In genomic region chr6:124493886-124494285, GRCm38 (mm10) we compare ENCODE assay signal across 13 mouse cellular contexts. TPM values are rescaled to one million over a fixed set of nuclear protein-coding genes. Genes with fewer than 3 reads are reported as not detected.
A peak's percentile ranks its signal among the peaks of the same experiment; 100 is the strongest.
DNase-seq lines count a peak whose midpoint lies in the region; ATAC-seq lines count a peak whose summit lies in the region.
"Had no signal": no experiment of that assay in that cellular context is flagged by ENCODE, and none has a peak within 500 bp of the region (broad histone marks: within the 10 kb centered on the region; RNA-seq: fewer than 3 reads in every experiment).

No protein-coding gene starts in this region.

- H3K27me3 ChIP-seq in kidney, embryonic 14.5 days (ENCODE audit: control insufficient read depth, insufficient read depth, low read length): no peaks in the 10 kb centered on the region
- no peaks in the 10 kb centered on the region for H3K27me3 ChIP-seq in liver, embryonic 11.5 days (replicated peaks; ENCODE audit: control insufficient read depth, insufficient read depth, low read length)
- H3K27me3 ChIP-seq: limb, embryonic 13.5 days; midbrain, embryonic 15.5 days had no signal

- ATAC-seq in kidney, embryonic 14.5 days (ENCODE audit: low FRiP score, low TSS enrichment): peak; percentile 33; the same call in 1 of the 2 replicates
- ATAC-seq in liver, embryonic 11.5 days (replicated peaks; ENCODE audit: low FRiP score): peak; percentile 53
- ATAC-seq: inflammation-experienced regulatory T-cells, adult 6 months had no signal

- no peaks in the 10 kb centered on the region for H3K36me3 ChIP-seq in kidney, embryonic 14.5 days (ENCODE audit: control insufficient read depth, insufficient read depth, low read length)
- no peaks in the 10 kb centered on the region for H3K36me3 ChIP-seq in liver, embryonic 11.5 days (ENCODE audit: control insufficient read depth, insufficient read depth, low read length)
- H3K36me3 ChIP-seq: G1E; limb, embryonic 13.5 days; midbrain, embryonic 15.5 days had no signal

- no peak overlapping the region; the same call in 1 of the 2 replicates for H3K27ac ChIP-seq in kidney, embryonic 14.5 days (ENCODE audit: low read depth, low read length)
- peak overlapping the region; percentile 14 for H3K27ac ChIP-seq in liver, embryonic 11.5 days (ENCODE audit: low read depth, low read length)
- H3K27ac ChIP-seq: limb, embryonic 13.5 days; midbrain, embryonic 15.5 days had no signal

- H3K9ac ChIP-seq in kidney, embryonic 14.5 days (ENCODE audit: low read depth, low read length): no peak overlapping the region
- no peak overlapping the region; the same call in 1 of the 2 replicates for H3K9ac ChIP-seq in liver, embryonic 11.5 days (ENCODE audit: low read depth, low read length)
- H3K9ac ChIP-seq: limb, embryonic 13.5 days; midbrain, embryonic 15.5 days had no signal

- DNase-seq in kidney, postnatal 25 days: no peak
- DNase-seq in NIH3T3 (ENCODE audit: low read depth): peak; percentile 28
- DNase-seq in adrenal gland, postnatal 36 days: peak; percentile 26 to 47
- peak; percentile 36 for DNase-seq in liver, embryonic 11.5 days (ENCODE audit: low spot score)
- DNase-seq in natural killer cell, adult 2 months (ENCODE audit: low spot score in 2 of 2): no peak
- DNase-seq in cerebellum, adult 9-11 months: no peak
- DNase-seq: cerebellum, postnatal 36 days had no signal

- no peaks in the 10 kb centered on the region for H3K4me1 ChIP-seq in kidney, embryonic 14.5 days (ENCODE audit: control insufficient read depth, insufficient read depth, low read length)
- H3K4me1 ChIP-seq in liver, embryonic 11.5 days (replicated peaks; ENCODE audit: control insufficient read depth, insufficient read depth, low read length): peaks cover 9% of the 10 kb centered on the region
- H3K4me1 ChIP-seq: limb, embryonic 13.5 days; midbrain, embryonic 15.5 days had no signal

- H3K4me2 ChIP-seq in kidney, embryonic 14.5 days (replicated peaks; ENCODE audit: low read depth, low read length): no peak overlapping the region
- H3K4me2 ChIP-seq in liver, embryonic 11.5 days: 0 out of 2 replicates have a peak overlapping the region, but pooled peaks have one; percentile 5
- H3K4me2 ChIP-seq: limb, embryonic 13.5 days; midbrain, embryonic 15.5 days had no signal

- peaks cover 4% of the 10 kb centered on the region; the same call in 1 of the 2 replicates for H3K9me3 ChIP-seq in kidney, embryonic 14.5 days (ENCODE audit: control insufficient read depth, low read length)
- no peaks in the 10 kb centered on the region for H3K9me3 ChIP-seq in liver, embryonic 11.5 days (ENCODE audit: control insufficient read depth, low read length)
- H3K9me3 ChIP-seq: G1E; limb, embryonic 13.5 days; midbrain, embryonic 15.5 days had no signal

- WGBS in kidney, embryonic 14.5 days: 69% methylated on average over 5 of the region's 5 CpGs
- 60% methylated on average over 5 of the region's 5 CpGs for WGBS in liver, embryonic 11.5 days

- no peak overlapping the region for H3K4me3 ChIP-seq in kidney, embryonic 14.5 days (ENCODE audit: low read length)
- no peak overlapping the region for H3K4me3 ChIP-seq in liver, embryonic 11.5 days (ENCODE audit: low read depth, low read length)
- H3K4me3 ChIP-seq: erythroblast, embryonic 14.5 days; limb, embryonic 13.5 days; midbrain, embryonic 15.5 days had no signal

RNA-seq across cellular contexts. Expression of gene C1rl, which starts 1.0 kb away (rescaled TPM):
- polyA plus RNA-seq in kidney, embryonic 14.5 days (2014; fragmentation: Nextera tagmentation; extraction: Ambion mirVana): 0.71 and 1.1 TPM in 2 replicates
- total RNA-seq in adrenal gland, postnatal 36 days (2021): 10 to 100 TPM; 11.8 to 15.5 TPM
- 4.1 and 4.4 TPM in 2 replicates for polyA plus RNA-seq in liver, embryonic 11.5 days (2014; fragmentation: Nextera tagmentation; extraction: Ambion mirVana)
- polyA plus RNA-seq: erythroblast, embryonic 14.5 days; inflammation-experienced regulatory T-cells, adult 6 months had no signal

RNA-seq across cellular contexts. Expression of gene C1ra, which starts 18.3 kb away (rescaled TPM):
- polyA plus RNA-seq in kidney, embryonic 14.5 days (2014; fragmentation: Nextera tagmentation; extraction: Ambion mirVana): 3.9 and 4.3 TPM in 2 replicates
- 10 to 100 TPM; 38.7 to 52.4 TPM for total RNA-seq in adrenal gland, postnatal 36 days (2021)
- polyA plus RNA-seq in liver, embryonic 11.5 days (2014; fragmentation: Nextera tagmentation; extraction: Ambion mirVana): 2.8 and 2.9 TPM in 2 replicates
- polyA plus RNA-seq: G1E had no signal

RNA-seq across cellular contexts. Expression of gene Clstn3, which starts 29.3 kb away (rescaled TPM):
- 2.8 TPM in 2 replicates for polyA plus RNA-seq in kidney, embryonic 14.5 days (2014; fragmentation: Nextera tagmentation; extraction: Ambion mirVana)
- 10 to 100 TPM; 54.9 to 78.2 TPM for total RNA-seq in adrenal gland, postnatal 36 days (2021)
- 6.1 and 7.6 TPM in 2 replicates for polyA plus RNA-seq in liver, embryonic 11.5 days (2014; fragmentation: Nextera tagmentation; extraction: Ambion mirVana)
- polyA plus RNA-seq: inflammation-experienced regulatory T-cells, adult 6 months had no signal

RNA-seq across cellular contexts. Expression of gene C1s1, which starts 48.3 kb away (rescaled TPM):
- polyA plus RNA-seq in kidney, embryonic 14.5 days (2014; fragmentation: Nextera tagmentation; extraction: Ambion mirVana): 8.8 and 11.9 TPM in 2 replicates
- 10 to 100 TPM; 46.2 to 61.5 TPM for total RNA-seq in adrenal gland, postnatal 36 days (2021)
- 12.0 and 12.7 TPM in 2 replicates for polyA plus RNA-seq in liver, embryonic 11.5 days (2014; fragmentation: Nextera tagmentation; extraction: Ambion mirVana)
- polyA plus RNA-seq: erythroblast, embryonic 14.5 days; G1E; inflammation-experienced regulatory T-cells, adult 6 months had no signal

Comparison
In these comparisons a context has a peak if more than half of its experiments do, and no peak if none do; other contexts are left out.
1. DNase-seq: peak in NIH3T3 (single experiment), adrenal gland, postnatal 36 days (2 of 2) and liver, embryonic 11.5 days (single experiment); none in kidney, postnatal 25 days (0 of 2), natural killer cell, adult 2 months (0 of 2) and cerebellum, adult 9-11 months (single experiment).